Mouse (Mus musculus) CD4-positive naive resting alpha-beta T cell, adult 76 days (primary cell): ENCODE measurements around the gene Psmb8. TPM values are rescaled to one million over a fixed set of nuclear protein-coding genes. Genes with fewer than 3 reads are reported as not detected.

ENCODE experiments used
- total RNA-seq: library from RNA; stranded (reverse); gene quantifications from one replicate; pipeline ENCODE4 v1.2.4, GENCODE M21; 2023

The Psmb8 gene
- 178 TPM for total RNA-seq

DNA sequence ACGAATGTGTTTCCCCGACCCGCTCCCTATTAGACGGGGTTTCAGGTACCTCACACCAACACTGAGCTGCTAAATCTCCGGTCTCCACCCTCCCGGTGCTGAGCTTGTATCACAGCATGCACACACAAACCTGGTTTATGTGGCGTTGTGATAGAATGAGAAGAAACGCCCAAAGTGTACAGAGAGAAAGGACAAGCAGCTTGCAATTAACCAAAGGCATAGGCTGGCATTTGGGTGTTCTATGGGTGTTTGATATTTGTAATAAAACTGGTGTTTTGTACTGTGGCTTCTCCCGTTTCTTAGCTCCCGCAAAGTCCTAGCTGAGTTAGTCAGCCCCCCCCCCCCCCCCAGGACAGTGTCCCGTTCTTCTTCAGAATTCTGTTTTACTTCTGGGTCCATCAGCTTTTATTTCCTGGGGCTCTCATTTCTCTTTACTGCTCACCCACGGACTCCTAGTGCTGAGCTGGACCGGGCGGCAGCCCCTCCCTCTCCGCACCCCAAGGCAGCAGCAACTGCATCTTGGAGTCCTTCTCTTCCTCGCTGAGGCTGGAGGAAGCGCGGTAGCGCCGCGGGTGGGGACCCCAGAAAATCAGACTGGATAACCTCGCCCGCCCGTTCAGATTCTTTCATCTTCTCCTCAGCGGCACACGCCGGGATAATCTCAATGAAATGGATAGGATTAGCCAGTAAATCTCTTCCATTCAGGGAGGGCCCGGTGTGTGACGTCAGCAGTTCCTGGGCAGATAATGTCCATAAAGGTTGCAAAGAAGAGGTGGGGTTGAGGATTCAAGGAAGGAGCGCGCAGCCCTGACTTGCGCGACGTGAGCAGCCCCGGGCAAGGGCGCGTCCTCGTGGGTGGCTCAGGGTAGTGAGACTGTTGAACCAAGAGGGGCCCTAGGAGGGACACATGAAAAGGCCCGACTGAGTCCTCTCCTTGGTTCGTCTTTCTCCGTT lies at the start of gene Psmb8:
TSS of gene Psmb8 (plus strand) at position 781 of the 954 bp plus-strand sequence.

GRCm38 (mm10) chr17:34152923-34153322 lies 44.6 kb upstream of the Psmb8 start, which contains the start of gene H2-DMb1:
TSS of gene H2-DMb1 (plus strand) at chr17:34153072.

DNA sequence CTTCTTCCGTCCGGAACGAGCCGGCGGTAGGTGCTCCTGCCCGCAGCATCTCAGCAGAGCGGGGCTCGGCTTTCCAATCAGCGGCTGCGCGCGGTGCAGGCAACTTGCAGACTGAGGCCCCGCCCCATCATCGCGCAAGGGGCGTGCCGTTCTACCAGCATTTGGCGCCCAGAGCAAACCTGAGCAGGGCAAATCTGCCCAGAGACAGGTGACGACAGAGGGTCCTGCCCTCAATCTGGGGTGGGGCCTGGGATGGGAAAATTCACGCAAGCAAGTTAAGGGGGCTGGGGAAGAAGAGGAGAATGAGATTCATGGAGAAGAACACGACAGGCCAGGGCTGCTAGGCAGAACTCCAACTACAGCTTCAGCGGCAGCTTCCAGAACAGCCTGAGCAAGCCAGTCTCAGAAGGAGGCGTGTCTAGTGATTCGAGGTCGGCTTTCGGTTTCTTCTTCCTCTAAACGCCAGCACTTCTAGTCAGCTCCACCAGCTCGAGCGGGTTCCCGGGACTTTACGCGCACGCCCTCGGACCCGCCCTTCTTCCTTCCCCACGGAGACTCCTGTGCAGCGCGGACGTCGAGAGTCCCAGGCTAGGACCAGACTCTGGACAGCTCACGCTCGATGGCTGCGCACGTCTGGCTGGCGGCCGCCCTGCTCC lies 10.1 kb upstream of the Psmb8 start, which contains the start of the genes Tap1 and Psmb9:
TSS of gene Tap1 (plus strand) at position 293 of the 656 bp plus-strand sequence.
TSS of gene Psmb9 (minus strand) at position 504 of the 656 bp plus-strand sequence.

GRCm38 (mm10) chr17:34203444-34203843 lies 5.9 kb downstream of the Psmb8 start, which contains the start of gene Tap2:
TSS of gene Tap2 (plus strand) at chr17:34203527.

GRCm38 (mm10) chr17:34238706-34239105 lies 41.2 kb downstream of the Psmb8 start, which contains the start of gene H2-Ob:
TSS of gene H2-Ob (plus strand) at chr17:34238903.

Other genes starting within 250 kb of the Psmb8 start
- 12.2 TPM for gene B3galt4, start 246.2 kb upstream of the Psmb8 start, total RNA-seq
- 60.4 TPM for gene Vps52, start 241.9 kb upstream of the Psmb8 start, total RNA-seq
- 2,154 TPM for gene Rps18, start 241.7 kb upstream of the Psmb8 start, total RNA-seq
- gene H2-K1, start 197.4 kb upstream of the Psmb8 start, total RNA-seq, result 5,034 TPM
- gene Ring1, start 173.0 kb upstream of the Psmb8 start, total RNA-seq, result 33.7 TPM
- 127 TPM for gene H2-Ke6, start 169.7 kb upstream of the Psmb8 start, total RNA-seq
- 76.3 TPM for gene Slc39a7, start 166.0 kb upstream of the Psmb8 start, total RNA-seq
- 107 TPM for gene Rxrb, start 165.9 kb upstream of the Psmb8 start, total RNA-seq
- gene Col11a2, start 158.3 kb upstream of the Psmb8 start, total RNA-seq, result 34.2 TPM
- 18.9 TPM for gene H2-Oa, start 105.4 kb upstream of the Psmb8 start, total RNA-seq
- 66.2 TPM for gene H2-DMa, start 78.2 kb upstream of the Psmb8 start, total RNA-seq
- 332 TPM for gene Brd2, start 75.1 kb upstream of the Psmb8 start, total RNA-seq
- 84.4 TPM for gene H2-DMb2, start 54.4 kb upstream of the Psmb8 start, total RNA-seq
- gene H2-DMb1, start 44.6 kb upstream of the Psmb8 start, total RNA-seq, result 38.3 TPM
- 157 TPM for gene Tap1, start 10.2 kb upstream of the Psmb8 start, total RNA-seq
- gene Psmb9, start 10.0 kb upstream of the Psmb8 start, total RNA-seq, result 98.4 TPM
- gene Tap2, start 5.8 kb downstream of the Psmb8 start, total RNA-seq, result 125 TPM
- 105 TPM for gene H2-Ob, start 41.2 kb downstream of the Psmb8 start, total RNA-seq
- gene H2-Ab1, start 60.0 kb downstream of the Psmb8 start, total RNA-seq, result 370 TPM
- 382 TPM for gene H2-Aa, start 90.1 kb downstream of the Psmb8 start, total RNA-seq
- 280 TPM for gene H2-Eb1, start 108.1 kb downstream of the Psmb8 start, total RNA-seq
- gene H2-Eb2, start 127.9 kb downstream of the Psmb8 start, total RNA-seq, result 3.8 TPM
- gene Btnl2, start 157.1 kb downstream of the Psmb8 start, total RNA-seq, result 0.85 TPM
- 0.35 TPM for gene Btnl1, start 179.4 kb downstream of the Psmb8 start, total RNA-seq
- 4.0 TPM for gene BC051142, start 201.1 kb downstream of the Psmb8 start, total RNA-seq